Mouse (Mus musculus): Measurements from ENCODE around the gene Ffar4. TPM values are rescaled to one million over a fixed set of nuclear protein-coding genes. Genes with fewer than 3 reads are reported as not detected.

Gene Ffar4
- polyA plus RNA-seq, 1 experiment from 2014 or later: not detected

DNA sequence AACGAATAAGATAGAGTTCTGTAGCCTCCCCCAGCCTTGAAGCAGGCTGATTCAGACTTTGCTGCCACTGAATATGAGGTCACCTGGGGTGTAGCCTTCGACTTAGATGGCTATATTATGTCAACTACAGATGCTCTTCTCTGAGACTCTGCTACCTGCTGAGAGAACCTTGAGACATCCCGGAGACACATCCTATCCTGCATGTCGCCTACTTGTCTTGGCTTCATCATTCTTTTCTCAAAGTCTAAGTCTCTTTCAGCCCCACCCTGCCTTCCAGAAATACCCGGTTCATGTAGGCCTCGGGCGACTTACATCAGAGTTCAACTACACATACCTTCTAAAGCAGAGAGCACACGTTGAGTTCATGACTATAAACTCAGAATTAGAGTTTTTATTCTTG is 39.9 kb upstream of the Ffar4 start:
- Histone ChIP-seq H3K27me3 (ENCODE audit: control insufficient read depth, insufficient read depth, low read length) (no peaks in the 10 kb centered on the region), H3K27ac (replicated peaks; ENCODE audit: low read depth, low read length) (no peak overlapping the region), H3K4me1 (ENCODE audit: control insufficient read depth, insufficient read depth, low read length) (no peaks in the 10 kb centered on the region), H3K4me3 (ENCODE audit: low read depth, low read length) (no peak overlapping the region), H3K9ac (replicated peaks; ENCODE audit: low read length) (no peak overlapping the region), H3K36me3 (replicated peaks; ENCODE audit: control insufficient read depth, insufficient read depth, low read depth, low read length) (no peaks in the 10 kb centered on the region; the same call in 1 of the 2 replicates), H3K4me2 (ENCODE audit: low read depth, low read length) (no peak overlapping the region), H3K9me3 (replicated peaks; ENCODE audit: control insufficient read depth, low read length) (no peaks in the 10 kb centered on the region)
- whole genome bisulfite sequencing: 91% methylated on average over 8 of the region's 8 CpGs
- DNase-seq (ENCODE audit: low spot score): no peak
- ATAC-seq (replicated peaks; ENCODE audit: insufficient number of reproducible peaks, low FRiP score, low TSS enrichment, low read depth): no peak

- Histone ChIP-seq H3K27me3 (ENCODE audit: control insufficient read depth, insufficient read depth, low read length) (no peaks in the 10 kb centered on the region), H3K27ac (replicated peaks; ENCODE audit: low read depth, low read length) (no peak overlapping the region), H3K4me2 (ENCODE audit: low read depth, low read length) (no peak overlapping the region), H3K9me3 (replicated peaks; ENCODE audit: control insufficient read depth, low read length) (no peaks in the 10 kb centered on the region), H3K9ac (replicated peaks; ENCODE audit: low read length) (no peak overlapping the region), H3K4me1 (ENCODE audit: control insufficient read depth, insufficient read depth, low read length) (no peaks in the 10 kb centered on the region), H3K36me3 (replicated peaks; ENCODE audit: control insufficient read depth, insufficient read depth, low read depth, low read length) (no peaks in the 10 kb centered on the region; the same call in 1 of the 2 replicates), H3K4me3 (ENCODE audit: low read depth, low read length) (no peak overlapping the region)
- ATAC-seq (replicated peaks; ENCODE audit: insufficient number of reproducible peaks, low FRiP score, low TSS enrichment, low read depth): no peak
- DNase-seq (ENCODE audit: low spot score): no peak
- WGBS: 90% methylated on average over 3 of the region's 3 CpGs
Observed at GRCm38 (mm10) chr19:38063201-38063600, 33.7 kb upstream of the Ffar4 start.

GRCm38 (mm10) chr19:38064051-38064450 is 32.8 kb upstream of the Ffar4 start:
- no peaks in the 10 kb centered on the region for H3K27me3 ChIP-seq (ENCODE audit: control insufficient read depth, insufficient read depth, low read length)
- H3K4me1 ChIP-seq (ENCODE audit: control insufficient read depth, insufficient read depth, low read length): no peaks in the 10 kb centered on the region
- ATAC-seq (replicated peaks; ENCODE audit: insufficient number of reproducible peaks, low FRiP score, low TSS enrichment, low read depth) (no peak), DNase-seq (ENCODE audit: low spot score) (no peak)
- H3K9me3 ChIP-seq (replicated peaks; ENCODE audit: control insufficient read depth, low read length): no peaks in the 10 kb centered on the region
- no peak overlapping the region for H3K4me3 ChIP-seq (ENCODE audit: low read depth, low read length)
- H3K27ac ChIP-seq (replicated peaks; ENCODE audit: low read depth, low read length): no peak overlapping the region
- H3K9ac ChIP-seq (replicated peaks; ENCODE audit: low read length): no peak overlapping the region
- H3K36me3 ChIP-seq (replicated peaks; ENCODE audit: control insufficient read depth, insufficient read depth, low read depth, low read length): no peaks in the 10 kb centered on the region; the same call in 1 of the 2 replicates
- WGBS: 100% methylated on average over 1 of the region's 1 CpGs
- H3K4me2 ChIP-seq (ENCODE audit: low read depth, low read length): no peak overlapping the region

DNA sequence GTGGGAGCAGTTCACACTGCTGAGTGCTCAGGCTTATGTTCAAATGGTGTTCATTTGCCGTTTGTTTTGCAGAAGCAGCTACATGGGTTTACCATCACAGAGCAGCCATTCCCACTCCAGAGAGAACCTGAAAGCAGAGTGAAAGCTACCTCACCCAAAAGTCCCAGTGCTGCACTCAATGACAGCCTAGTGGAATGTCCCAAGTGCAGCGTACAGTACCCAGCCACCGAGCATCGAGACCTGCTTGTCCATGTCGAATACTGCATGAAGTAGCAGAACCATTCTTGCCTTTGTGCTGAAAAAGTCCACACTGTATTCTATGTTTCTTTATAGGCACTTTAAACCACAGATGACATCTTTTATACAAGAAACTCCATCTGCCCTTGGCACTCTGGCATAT is 23.6 kb upstream of the Ffar4 start:
- 90% methylated on average over 5 of the region's 5 CpGs for WGBS
- H3K36me3 ChIP-seq (replicated peaks; ENCODE audit: control insufficient read depth, insufficient read depth, low read depth, low read length): peaks cover 6% of the 10 kb centered on the region
- no peak for DNase-seq (ENCODE audit: low spot score)

GRCm38 (mm10) chr19:38075051-38075450 is 21.8 kb upstream of the Ffar4 start:
- H3K36me3 ChIP-seq (replicated peaks; ENCODE audit: control insufficient read depth, insufficient read depth, low read depth, low read length): peaks cover 4% of the 10 kb centered on the region
- H3K4me3 ChIP-seq (ENCODE audit: low read depth, low read length): no peak overlapping the region
- no peak overlapping the region for H3K9ac ChIP-seq (replicated peaks; ENCODE audit: low read length)
- H3K4me1 ChIP-seq (ENCODE audit: control insufficient read depth, insufficient read depth, low read length): no peaks in the 10 kb centered on the region
- ATAC-seq (replicated peaks; ENCODE audit: insufficient number of reproducible peaks, low FRiP score, low TSS enrichment, low read depth) (no peak), DNase-seq (ENCODE audit: low spot score) (no peak)
- WGBS: 81% methylated on average over 11 of the region's 11 CpGs
- H3K27me3 ChIP-seq (ENCODE audit: control insufficient read depth, insufficient read depth, low read length): no peaks in the 10 kb centered on the region
- H3K4me2 ChIP-seq (ENCODE audit: low read depth, low read length): no peak overlapping the region
- no peaks in the 10 kb centered on the region for H3K9me3 ChIP-seq (replicated peaks; ENCODE audit: control insufficient read depth, low read length)
- H3K27ac ChIP-seq (replicated peaks; ENCODE audit: low read depth, low read length): no peak overlapping the region

More for the DNA sequence above, 23.6 kb upstream of the Ffar4 start:
- no peak overlapping the region for H3K4me2 ChIP-seq (ENCODE audit: low read depth, low read length)
- ATAC-seq (replicated peaks; ENCODE audit: insufficient number of reproducible peaks, low FRiP score, low TSS enrichment, low read depth): no peak
- no peaks in the 10 kb centered on the region for H3K4me1 ChIP-seq (ENCODE audit: control insufficient read depth, insufficient read depth, low read length)
- no peaks in the 10 kb centered on the region for H3K27me3 ChIP-seq (ENCODE audit: control insufficient read depth, insufficient read depth, low read length)
- no peak overlapping the region for H3K9ac ChIP-seq (replicated peaks; ENCODE audit: low read length)
- H3K4me3 ChIP-seq (ENCODE audit: low read depth, low read length): no peak overlapping the region
- H3K27ac ChIP-seq (replicated peaks; ENCODE audit: low read depth, low read length): no peak overlapping the region
- H3K9me3 ChIP-seq (replicated peaks; ENCODE audit: control insufficient read depth, low read length): no peaks in the 10 kb centered on the region

- Histone ChIP-seq H3K4me2 (ENCODE audit: low read depth, low read length) (no peak overlapping the region), H3K9me3 (replicated peaks; ENCODE audit: control insufficient read depth, low read length) (no peaks in the 10 kb centered on the region), H3K4me3 (ENCODE audit: low read depth, low read length) (no peak overlapping the region), H3K9ac (replicated peaks; ENCODE audit: low read length) (no peak overlapping the region), H3K27me3 (ENCODE audit: control insufficient read depth, insufficient read depth, low read length) (no peaks in the 10 kb centered on the region), H3K36me3 (replicated peaks; ENCODE audit: control insufficient read depth, insufficient read depth, low read depth, low read length) (peaks cover 4% of the 10 kb centered on the region), H3K27ac (replicated peaks; ENCODE audit: low read depth, low read length) (no peak overlapping the region), H3K4me1 (ENCODE audit: control insufficient read depth, insufficient read depth, low read length) (no peaks in the 10 kb centered on the region)
- 87% methylated on average over 2 of the region's 2 CpGs for WGBS
- ATAC-seq (replicated peaks; ENCODE audit: insufficient number of reproducible peaks, low FRiP score, low TSS enrichment, low read depth) (no peak), DNase-seq (ENCODE audit: low spot score) (no peak)
Observed at GRCm38 (mm10) chr19:38076251-38076650, 20.6 kb upstream of the Ffar4 start.

- 78% methylated on average over 3 of the region's 3 CpGs for WGBS
- H3K36me3 ChIP-seq (replicated peaks; ENCODE audit: control insufficient read depth, insufficient read depth, low read depth, low read length): no peaks in the 10 kb centered on the region
- no peak overlapping the region for H3K4me2 ChIP-seq (ENCODE audit: low read depth, low read length)
- H3K9me3 ChIP-seq (replicated peaks; ENCODE audit: control insufficient read depth, low read length): no peaks in the 10 kb centered on the region
- no peak overlapping the region for H3K9ac ChIP-seq (replicated peaks; ENCODE audit: low read length)
- H3K27ac ChIP-seq (replicated peaks; ENCODE audit: low read depth, low read length): no peak overlapping the region
- H3K4me1 ChIP-seq (ENCODE audit: control insufficient read depth, insufficient read depth, low read length): no peaks in the 10 kb centered on the region
- no peak for ATAC-seq (replicated peaks; ENCODE audit: insufficient number of reproducible peaks, low FRiP score, low TSS enrichment, low read depth)
- H3K27me3 ChIP-seq (ENCODE audit: control insufficient read depth, insufficient read depth, low read length): no peaks in the 10 kb centered on the region
- no peak for DNase-seq (ENCODE audit: low spot score)
- no peak overlapping the region for H3K4me3 ChIP-seq (ENCODE audit: low read depth, low read length)
Observed at GRCm38 (mm10) chr19:38077851-38078540, 18.9 kb upstream of the Ffar4 start.

DNA sequence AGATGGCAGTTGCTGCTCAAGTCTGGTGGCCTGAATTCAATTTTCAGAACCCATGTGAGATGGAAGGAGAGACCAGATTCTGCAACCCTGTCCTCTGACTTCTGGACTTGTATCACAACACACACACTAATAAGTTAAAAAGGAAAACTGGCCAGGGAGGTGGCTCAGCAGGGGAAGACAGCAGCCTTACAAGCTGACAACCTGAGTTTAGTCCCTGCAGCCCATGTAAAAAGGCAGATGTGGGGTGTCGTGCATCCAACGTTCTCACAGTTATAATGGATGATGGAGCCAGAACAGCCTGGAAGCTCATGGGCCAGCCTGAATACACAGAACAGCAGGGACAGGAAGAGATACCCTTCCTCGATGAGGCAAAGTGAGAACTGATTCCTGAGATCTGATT is 15.5 kb upstream of the Ffar4 start:
- Histone ChIP-seq H3K9ac (replicated peaks; ENCODE audit: low read length) (no peak overlapping the region), H3K27me3 (ENCODE audit: control insufficient read depth, insufficient read depth, low read length) (no peaks in the 10 kb centered on the region), H3K9me3 (replicated peaks; ENCODE audit: control insufficient read depth, low read length) (no peaks in the 10 kb centered on the region), H3K27ac (replicated peaks; ENCODE audit: low read depth, low read length) (no peak overlapping the region), H3K4me2 (ENCODE audit: low read depth, low read length) (no peak overlapping the region), H3K4me3 (ENCODE audit: low read depth, low read length) (no peak overlapping the region), H3K36me3 (replicated peaks; ENCODE audit: control insufficient read depth, insufficient read depth, low read depth, low read length) (no peaks in the 10 kb centered on the region), H3K4me1 (ENCODE audit: control insufficient read depth, insufficient read depth, low read length) (no peaks in the 10 kb centered on the region)
- DNase-seq (ENCODE audit: low spot score) (no peak), ATAC-seq (replicated peaks; ENCODE audit: insufficient number of reproducible peaks, low FRiP score, low TSS enrichment, low read depth) (no peak)
- 76% methylated on average over 3 of the region's 3 CpGs for WGBS

Measured in embryonic facial prominence, embryonic 11.5 days (tissue).